Mouse (Mus musculus): ENCODE measurements around the gene Cdh6. TPM values are rescaled to one million over a fixed set of nuclear protein-coding genes. Genes with fewer than 3 reads are reported as not detected.
A peak's percentile ranks its signal among the peaks of the same experiment; 100 is the strongest.

The Cdh6 gene
- polyA plus RNA-seq, 1 experiment from 2014 or later: 17.9 TPM

- Histone ChIP-seq H3K9me3 (no peaks in the 10 kb centered on the region), H3K4me3 (no peak overlapping the region), H3K4me2 (no peak overlapping the region), H3K36me3 (no peaks in the 10 kb centered on the region), H3K27ac (replicated peaks) (no peak overlapping the region), H3K4me1 (replicated peaks) (no peaks in the 10 kb centered on the region), H3K27me3 (no peaks in the 10 kb centered on the region), H3K9ac (no peak overlapping the region)
- WGBS: 65% methylated on average over 8 of the region's 8 CpGs
- no peak for ATAC-seq (ENCODE audit: low FRiP score, low read depth)
These were observed 8.0 kb upstream of the Cdh6 start for GRCm38 (mm10) chr15:13181430-13181829.

DNA sequence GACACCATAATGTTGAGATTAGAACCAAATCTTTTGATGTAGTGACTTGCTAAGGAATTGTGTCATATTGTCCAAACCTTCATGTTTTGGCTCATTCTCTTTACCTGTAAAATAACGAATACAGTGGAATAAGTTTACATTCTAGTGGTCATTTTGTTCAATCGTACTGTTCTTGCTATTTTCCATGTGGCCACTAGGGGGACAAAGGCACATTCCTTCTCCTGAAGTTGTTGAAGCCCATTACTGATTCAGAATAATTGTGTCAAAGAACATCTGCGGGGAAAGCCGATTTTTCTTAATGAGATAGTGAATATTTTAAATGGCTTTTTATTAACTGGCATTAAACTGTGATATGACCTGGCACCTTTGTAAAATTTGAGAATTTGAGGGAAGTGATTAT, 7.5 kb upstream of the Cdh6 start:
- Histone ChIP-seq H3K4me1 (replicated peaks) (no peaks in the 10 kb centered on the region), H3K4me2 (no peak overlapping the region), H3K36me3 (no peaks in the 10 kb centered on the region), H3K27ac (replicated peaks) (no peak overlapping the region), H3K9me3 (no peaks in the 10 kb centered on the region), H3K9ac (no peak overlapping the region), H3K27me3 (no peaks in the 10 kb centered on the region), H3K4me3 (no peak overlapping the region)
- WGBS: 35% methylated on average over 4 of the region's 4 CpGs
- no peak for ATAC-seq (ENCODE audit: low FRiP score, low read depth)

DNA sequence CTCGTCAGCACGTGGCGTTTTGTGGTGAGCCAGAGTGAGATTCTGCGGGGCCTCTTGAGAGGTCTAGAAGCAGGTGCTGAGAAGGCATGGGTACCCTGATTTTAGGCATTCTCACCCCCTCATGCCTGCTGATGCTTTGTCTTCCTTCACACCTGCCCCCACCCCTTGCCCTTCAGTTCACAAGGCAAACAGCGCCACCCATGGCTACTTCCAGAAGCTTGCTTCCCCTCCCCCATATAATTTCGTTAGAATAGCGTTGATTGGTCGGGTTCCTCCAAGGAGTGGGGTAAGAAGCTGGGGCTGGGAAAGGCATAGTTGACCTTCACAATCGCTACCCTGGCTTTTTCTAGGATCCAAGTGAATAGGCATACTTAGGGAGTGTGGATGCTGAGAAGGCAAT, 2.5 kb upstream of the Cdh6 start:
- ATAC-seq (ENCODE audit: low FRiP score, low read depth): no peak
- H3K36me3 ChIP-seq: no peaks in the 10 kb centered on the region
- no peaks in the 10 kb centered on the region for H3K27me3 ChIP-seq
- H3K27ac ChIP-seq (replicated peaks): no peak overlapping the region
- no peak overlapping the region for H3K9ac ChIP-seq
- 24% methylated on average over 9 of the region's 9 CpGs for WGBS
- H3K4me3 ChIP-seq: no peak overlapping the region
- H3K4me2 ChIP-seq: 0 out of 2 replicates have a peak overlapping the region, but pooled peaks have one; percentile 3
- peaks cover 28% of the 10 kb centered on the region for H3K4me1 ChIP-seq (replicated peaks)
- no peaks in the 10 kb centered on the region for H3K9me3 ChIP-seq

GRCm38 (mm10) chr15:13174618-13174980, 1.1 kb upstream of the Cdh6 start:
- peak overlapping the region; percentile 69 for H3K4me3 ChIP-seq
- H3K9ac ChIP-seq: no peak overlapping the region
- H3K27ac ChIP-seq (replicated peaks): no peak overlapping the region
- 0 out of 2 replicates have a peak, but pooled peaks cover 3% of the 10 kb centered on the region for H3K27me3 ChIP-seq
- WGBS: 16% methylated on average over 6 of the region's 6 CpGs
- no peaks in the 10 kb centered on the region for H3K36me3 ChIP-seq
- ATAC-seq (ENCODE audit: low FRiP score, low read depth): no peak
- H3K4me2 ChIP-seq: peak overlapping the region; percentile 88
- H3K4me1 ChIP-seq (replicated peaks): peaks cover 33% of the 10 kb centered on the region
- H3K9me3 ChIP-seq: no peaks in the 10 kb centered on the region

GRCm38 (mm10) chr15:13173840-13174617, 554 bp upstream of the Cdh6 start:
- Histone ChIP-seq H3K4me2 (peak overlapping the region; percentile 88), H3K4me1 (replicated peaks) (peaks cover 33% of the 10 kb centered on the region), H3K36me3 (no peaks in the 10 kb centered on the region), H3K27ac (replicated peaks) (peak overlapping the region; percentile 88), H3K4me3 (peak overlapping the region; percentile 69), H3K27me3 (0 out of 2 replicates have a peak, but pooled peaks cover 3% of the 10 kb centered on the region), H3K9ac (peak overlapping the region; percentile 68), H3K9me3 (no peaks in the 10 kb centered on the region)
- peak; percentile 24 for ATAC-seq (ENCODE audit: low FRiP score, low read depth)
- WGBS: under 1% methylated on average over 27 of the region's 27 CpGs

DNA sequence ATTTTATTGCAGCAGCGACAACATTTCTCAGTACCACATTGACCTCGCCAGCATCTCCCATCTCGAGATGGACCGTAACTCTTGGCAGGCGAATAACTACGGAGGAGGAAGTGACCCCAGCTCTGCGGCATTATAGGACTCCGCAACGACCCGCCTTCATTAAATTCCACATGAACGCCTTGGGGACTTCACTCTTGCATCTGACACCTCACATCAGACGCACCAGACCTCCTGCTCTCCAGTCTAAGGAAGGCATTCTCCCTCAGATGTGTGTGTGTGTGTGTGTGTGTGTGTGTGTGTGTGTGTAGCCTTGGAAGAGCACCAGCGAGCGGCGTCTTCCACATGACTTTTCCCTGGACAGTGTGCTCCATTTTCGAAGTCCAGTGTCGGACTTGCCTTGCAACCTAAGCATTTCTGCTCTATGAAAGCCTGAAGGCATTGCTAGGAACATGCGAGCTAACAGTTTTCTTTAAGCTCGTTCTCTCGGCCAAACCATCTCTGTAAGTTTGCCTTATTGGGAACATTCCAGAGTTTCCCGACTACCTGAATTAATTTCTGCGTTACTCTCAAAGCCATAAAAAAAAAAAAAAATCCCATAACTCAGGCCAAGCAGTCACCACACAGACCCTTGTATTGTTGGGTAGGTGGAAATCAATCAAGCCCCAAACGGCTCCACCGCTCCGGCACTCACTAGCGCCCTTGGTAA, 957 bp downstream of the Cdh6 start:
- WGBS: under 1% methylated on average over 26 of the region's 26 CpGs
- 0 out of 2 replicates have a peak, but pooled peaks cover 3% of the 10 kb centered on the region for H3K27me3 ChIP-seq
- H3K36me3 ChIP-seq: no peaks in the 10 kb centered on the region
- peak overlapping the region; percentile 69 for H3K4me3 ChIP-seq
- H3K27ac ChIP-seq (replicated peaks): peak overlapping the region; percentile 88
- peak overlapping the region; percentile 88 for H3K4me2 ChIP-seq
- peaks cover 33% of the 10 kb centered on the region for H3K4me1 ChIP-seq (replicated peaks)
- H3K9me3 ChIP-seq: no peaks in the 10 kb centered on the region
- peak; percentile 23; the same call in 1 of the 2 replicates for ATAC-seq (ENCODE audit: low FRiP score, low read depth)
- H3K9ac ChIP-seq: peak overlapping the region; percentile 68

DNA sequence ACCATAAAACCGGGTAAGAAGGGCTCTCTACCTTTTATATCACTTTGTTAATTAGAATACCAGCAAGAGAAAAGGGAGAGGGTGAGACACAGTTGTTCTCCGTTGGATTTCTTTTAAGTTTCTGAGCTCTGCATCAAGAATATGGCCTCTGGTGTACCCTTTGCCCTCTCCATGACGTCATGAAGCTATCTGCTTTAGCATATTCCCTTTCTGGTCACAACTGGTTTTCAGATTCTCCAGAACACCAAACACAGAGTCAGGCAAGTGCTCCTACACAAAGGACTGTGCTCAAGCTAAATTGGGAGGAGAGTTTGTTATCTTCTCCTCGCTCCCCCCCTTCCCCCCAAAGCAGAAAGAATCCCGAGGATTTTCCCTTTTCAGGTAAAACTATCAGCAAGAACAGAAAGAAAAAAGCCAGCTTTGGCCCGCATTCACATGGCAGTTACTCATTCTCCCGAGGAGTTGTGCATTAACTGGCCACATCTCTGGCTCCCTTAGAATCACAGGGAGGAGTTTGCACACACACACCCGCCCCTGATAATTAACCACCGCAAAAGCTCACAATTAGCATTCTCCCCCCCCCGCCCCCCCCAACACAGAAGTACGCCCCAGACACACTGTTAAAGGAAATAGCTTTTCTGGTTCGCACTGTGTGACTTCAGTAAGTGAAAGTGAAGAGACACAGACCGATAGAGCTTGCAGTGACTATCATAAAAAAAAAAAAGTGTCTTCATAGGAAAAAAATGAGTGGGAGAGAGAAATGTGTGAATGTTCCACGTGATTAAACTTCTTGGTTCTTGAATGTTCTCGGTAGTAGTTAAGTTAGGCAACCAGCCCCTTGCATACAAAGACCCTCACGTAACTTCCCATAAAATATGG, 1.8 kb downstream of the Cdh6 start:
- H3K9ac ChIP-seq: peak overlapping the region; percentile 68
- H3K4me2 ChIP-seq: peak overlapping the region; percentile 88
- H3K9me3 ChIP-seq: no peaks in the 10 kb centered on the region
- H3K36me3 ChIP-seq: no peaks in the 10 kb centered on the region
- peak overlapping the region; percentile 88 for H3K27ac ChIP-seq (replicated peaks)
- H3K4me3 ChIP-seq: peak overlapping the region; percentile 69
- H3K4me1 ChIP-seq (replicated peaks): peaks cover 33% of the 10 kb centered on the region
- H3K27me3 ChIP-seq: 0 out of 2 replicates have a peak, but pooled peaks cover 3% of the 10 kb centered on the region
- 2% methylated on average over 16 of the region's 16 CpGs for WGBS
- ATAC-seq (ENCODE audit: low FRiP score, low read depth): no peak

GRCm38 (mm10) chr15:13165094-13165885, 8.2 kb downstream of the Cdh6 start:
- WGBS: 92% methylated on average over 13 of the region's 13 CpGs
- H3K9ac ChIP-seq: no peak overlapping the region
- no peaks in the 10 kb centered on the region for H3K36me3 ChIP-seq
- peaks cover 5% of the 10 kb centered on the region; the same call in 1 of the 2 replicates for H3K4me1 ChIP-seq (replicated peaks)
- H3K4me3 ChIP-seq: no peak overlapping the region
- no peak overlapping the region for H3K27ac ChIP-seq (replicated peaks)
- H3K4me2 ChIP-seq: no peak overlapping the region
- no peak for ATAC-seq (ENCODE audit: low FRiP score, low read depth)
- no peaks in the 10 kb centered on the region for H3K27me3 ChIP-seq
- H3K9me3 ChIP-seq: no peaks in the 10 kb centered on the region

- 95% methylated on average over 5 of the region's 5 CpGs for WGBS
- H3K36me3 ChIP-seq: no peaks in the 10 kb centered on the region
- no peak overlapping the region for H3K4me2 ChIP-seq
- H3K9ac ChIP-seq: no peak overlapping the region
- H3K4me1 ChIP-seq (replicated peaks): peaks cover 3% of the 10 kb centered on the region; the same call in 1 of the 2 replicates
- no peak for ATAC-seq (ENCODE audit: low FRiP score, low read depth)
- no peak overlapping the region for H3K4me3 ChIP-seq
- H3K27me3 ChIP-seq: no peaks in the 10 kb centered on the region
- H3K9me3 ChIP-seq: no peaks in the 10 kb centered on the region
- no peak overlapping the region for H3K27ac ChIP-seq (replicated peaks)
These were observed 17.7 kb downstream of the Cdh6 start for GRCm38 (mm10) chr15:13155820-13156219.

DNA sequence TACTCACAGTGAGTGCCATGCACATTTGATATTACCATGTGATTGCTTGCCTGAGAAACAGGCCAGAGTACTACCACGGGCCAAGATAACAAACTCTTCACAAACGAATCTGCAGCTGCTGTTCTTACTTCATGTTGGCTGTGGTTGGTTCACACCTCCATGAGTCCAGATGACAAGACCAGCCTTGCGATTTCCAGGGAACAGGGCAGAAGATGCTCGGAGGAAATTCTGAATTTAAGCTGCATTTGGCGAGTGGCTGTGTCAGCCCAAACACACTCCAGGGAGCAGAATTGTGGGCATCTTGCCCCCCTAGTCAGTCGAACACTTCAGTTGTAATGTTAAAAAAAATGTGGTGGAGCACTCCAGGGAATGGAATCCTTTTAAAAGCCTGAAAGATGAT, 18.1 kb downstream of the Cdh6 start:
- no peak overlapping the region for H3K4me3 ChIP-seq
- no peak overlapping the region for H3K27ac ChIP-seq (replicated peaks)
- no peaks in the 10 kb centered on the region for H3K9me3 ChIP-seq
- no peak overlapping the region for H3K4me2 ChIP-seq
- no peak overlapping the region for H3K9ac ChIP-seq
- H3K4me1 ChIP-seq (replicated peaks): peaks cover 3% of the 10 kb centered on the region; the same call in 1 of the 2 replicates
- H3K27me3 ChIP-seq: no peaks in the 10 kb centered on the region
- no peaks in the 10 kb centered on the region for H3K36me3 ChIP-seq
- WGBS: 84% methylated on average over 6 of the region's 6 CpGs
- no peak for ATAC-seq (ENCODE audit: low FRiP score, low read depth)

DNA sequence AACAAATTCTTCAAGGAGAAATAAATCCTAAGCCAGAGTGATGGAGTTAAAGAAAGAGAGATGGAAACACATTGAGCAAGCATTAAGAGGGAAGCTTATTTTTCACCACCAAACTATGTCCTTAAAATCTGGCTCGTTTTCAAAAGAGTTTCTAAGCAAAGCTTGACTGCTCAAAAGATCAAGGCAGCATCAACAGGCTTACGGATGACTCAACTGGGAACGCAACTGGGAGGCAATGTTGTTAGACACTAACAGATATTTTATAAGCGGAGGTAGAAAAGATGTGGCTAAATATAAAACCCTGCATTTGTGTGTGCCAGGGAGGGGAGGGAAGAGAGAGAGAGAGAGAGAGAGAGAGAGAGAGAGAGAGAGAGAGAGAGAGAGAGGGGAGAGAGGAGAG, 31.5 kb downstream of the Cdh6 start:
- no peak overlapping the region for H3K4me3 ChIP-seq
- H3K4me1 ChIP-seq (replicated peaks): peaks cover 7% of the 10 kb centered on the region
- H3K27me3 ChIP-seq: no peaks in the 10 kb centered on the region
- H3K9me3 ChIP-seq: no peaks in the 10 kb centered on the region
- no peaks in the 10 kb centered on the region for H3K36me3 ChIP-seq
- H3K4me2 ChIP-seq: no peak overlapping the region
- ATAC-seq (ENCODE audit: low FRiP score, low read depth): no peak
- H3K9ac ChIP-seq: no peak overlapping the region
- 74% methylated on average over 4 of the region's 4 CpGs for WGBS
- no peak overlapping the region for H3K27ac ChIP-seq (replicated peaks)

Data from hindbrain, embryonic 15.5 days (tissue).